Mouse (Mus musculus) forebrain, embryonic 15.5 days (tissue): ENCODE results near the gene Id4. TPM values are rescaled to one million over a fixed set of nuclear protein-coding genes. Genes with fewer than 3 reads are reported as not detected.

Experiments
- ATAC-seq: fragments of 200-750 bp; cut with Nextera tagmentation; replicated peaks from 2 replicates; pipeline ENCODE4 v1.8.0; 2017; ENCODE audit warnings: mild to moderate bottlenecking, moderate TSS enrichment, moderate library complexity
- H3K27ac ChIP-seq: fragments of 300-500 bp; sonication (generic); replicated peaks from 2 replicates; pipeline ENCODE4 v1.5.1; 2015; ENCODE audit warnings: mild to moderate bottlenecking, inconsistent platforms
- H3K27me3 ChIP-seq: fragments of 300-500 bp; sonication (generic); 2 replicates; pipeline ENCODE4 v1.6.1; 2015; ENCODE audit warnings: inconsistent platforms
- H3K36me3 ChIP-seq: fragments of 300-500 bp; sonication (generic); 2 replicates; pipeline ENCODE4 v1.6.1; 2015; ENCODE audit warnings: mild to moderate bottlenecking, inconsistent platforms
- H3K4me1 ChIP-seq: fragments of 300-500 bp; sonication (generic); 2 replicates; pipeline ENCODE4 v1.6.1; 2015; ENCODE audit warnings: inconsistent platforms
- H3K4me2 ChIP-seq: fragments of 300-500 bp; sonication (generic); replicated peaks from 2 replicates; pipeline ENCODE4 v1.6.1; 2015; ENCODE audit warnings: mild to moderate bottlenecking, inconsistent platforms
- H3K4me3 ChIP-seq: fragments of 300-500 bp; sonication (generic); 2 replicates; pipeline ENCODE4 v1.5.1; 2015; ENCODE audit warnings: mild to moderate bottlenecking, inconsistent platforms
- H3K9ac ChIP-seq: fragments of 300-500 bp; sonication (generic); replicated peaks from 2 replicates; pipeline ENCODE4 v1.6.1; 2015; ENCODE audit warnings: mild to moderate bottlenecking, inconsistent platforms
- H3K9me3 ChIP-seq: fragments of 300-500 bp; sonication (generic); 2 replicates; pipeline ENCODE4 v1.6.1; 2016; ENCODE audit warnings: inconsistent platforms
- WGBS: fragments of 180-500 bp; shearing (Covaris S2); methylation state at CpG from one replicate; pipeline ENCODE4 v1.1.7; 2015; ENCODE audit warnings: mixed read lengths; 5-methylcytosine and 5-hydroxymethylcytosine counted together
- polyA plus RNA-seq: library from polyadenylated mRNA; unstranded; fragments of >200 nt; fragmentation: Nextera tagmentation; extraction: Ambion mirVana; gene quantifications from 2 replicates; pipeline ENCODE4 v1.2.1, GENCODE M21; 2015

The Id4 gene
- polyA plus RNA-seq, 1 experiment from 2014 or later: 115 TPM

- Histone ChIP-seq H3K9me3 (no peaks in the 10 kb centered on the region), H3K27me3 (no peaks in the 10 kb centered on the region), H3K27ac (peak overlapping the region; percentile 95), H3K4me2 (peak overlapping the region; percentile 82), H3K4me3 (peak overlapping the region; percentile 64), H3K36me3 (no peaks in the 10 kb centered on the region), H3K4me1 (peaks cover 19% of the 10 kb centered on the region), H3K9ac (peak overlapping the region; percentile 93)
- no peak for ATAC-seq
- WGBS: under 1% methylated on average over 25 of the region's 25 CpGs
Observed at GRCm38 (mm10) chr13:48262451-48262969, 1.5 kb downstream of the Id4 start.

- Histone ChIP-seq H3K36me3 (no peaks in the 10 kb centered on the region), H3K4me2 (peak overlapping the region; percentile 47), H3K9me3 (no peaks in the 10 kb centered on the region), H3K9ac (peak overlapping the region; percentile 49), H3K4me1 (peaks cover 11% of the 10 kb centered on the region), H3K27ac (peak overlapping the region; percentile 43), H3K4me3 (peak overlapping the region; percentile 64), H3K27me3 (no peaks in the 10 kb centered on the region)
- WGBS: 11% methylated on average over 6 of the region's 6 CpGs
- no peak for ATAC-seq
Observed at GRCm38 (mm10) chr13:48265029-48265428, 4.0 kb downstream of the Id4 start.

GRCm38 (mm10) chr13:48273451-48274069 lies 12.5 kb downstream of the Id4 start:
- no peaks in the 10 kb centered on the region for H3K36me3 ChIP-seq
- peak overlapping the region; percentile 34 for H3K4me2 ChIP-seq
- H3K9me3 ChIP-seq: no peaks in the 10 kb centered on the region
- 1% methylated on average over 15 of the region's 15 CpGs for WGBS
- H3K4me1 ChIP-seq: peaks cover 21% of the 10 kb centered on the region
- H3K4me3 ChIP-seq: peak overlapping the region; percentile 20; the same call in 1 of the 2 replicates
- no peaks in the 10 kb centered on the region for H3K27me3 ChIP-seq
- peak; percentile 91 for ATAC-seq
- H3K9ac ChIP-seq: no peak overlapping the region
- H3K27ac ChIP-seq: no peak overlapping the region

GRCm38 (mm10) chr13:48274107-48274506 lies 13.1 kb downstream of the Id4 start:
- WGBS: 97% methylated on average over 1 of the region's 1 CpGs
- no peak overlapping the region for H3K4me2 ChIP-seq
- no peak overlapping the region for H3K27ac ChIP-seq
- H3K36me3 ChIP-seq: no peaks in the 10 kb centered on the region
- H3K9ac ChIP-seq: no peak overlapping the region
- no peaks in the 10 kb centered on the region for H3K27me3 ChIP-seq
- peaks cover 21% of the 10 kb centered on the region for H3K4me1 ChIP-seq
- peak; percentile 47; the same call in 1 of the 2 replicates for ATAC-seq
- no peak overlapping the region for H3K4me3 ChIP-seq
- no peaks in the 10 kb centered on the region for H3K9me3 ChIP-seq

- Histone ChIP-seq H3K27ac (peak overlapping the region; percentile 55), H3K9ac (no peak overlapping the region), H3K9me3 (no peaks in the 10 kb centered on the region), H3K4me1 (peaks cover 21% of the 10 kb centered on the region), H3K4me3 (no peak overlapping the region), H3K4me2 (no peak overlapping the region), H3K27me3 (no peaks in the 10 kb centered on the region), H3K36me3 (no peaks in the 10 kb centered on the region)
- no peak for ATAC-seq
- WGBS: 64% methylated on average over 7 of the region's 7 CpGs
Observed at GRCm38 (mm10) chr13:48276981-48277380, 16.0 kb downstream of the Id4 start.

- Histone ChIP-seq H3K9me3 (no peaks in the 10 kb centered on the region), H3K27me3 (no peaks in the 10 kb centered on the region), H3K36me3 (no peaks in the 10 kb centered on the region), H3K9ac (no peak overlapping the region), H3K4me1 (peaks cover 6% of the 10 kb centered on the region; the same call in 1 of the 2 replicates), H3K4me2 (no peak overlapping the region), H3K27ac (no peak overlapping the region), H3K4me3 (no peak overlapping the region)
- no peak for ATAC-seq
- WGBS: 57% methylated on average over 9 of the region's 9 CpGs
Observed at GRCm38 (mm10) chr13:48284426-48284825, 23.4 kb downstream of the Id4 start.

GRCm38 (mm10) chr13:48284918-48285693 lies 24.1 kb downstream of the Id4 start:
- H3K4me3 ChIP-seq: no peak overlapping the region
- H3K27me3 ChIP-seq: no peaks in the 10 kb centered on the region
- WGBS: 45% methylated on average over 9 of the region's 9 CpGs
- H3K4me2 ChIP-seq: no peak overlapping the region
- ATAC-seq: no peak
- no peak overlapping the region for H3K9ac ChIP-seq
- H3K9me3 ChIP-seq: no peaks in the 10 kb centered on the region
- H3K36me3 ChIP-seq: no peaks in the 10 kb centered on the region
- peaks cover 13% of the 10 kb centered on the region for H3K4me1 ChIP-seq
- no peak overlapping the region for H3K27ac ChIP-seq

GRCm38 (mm10) chr13:48290427-48290826 lies 29.4 kb downstream of the Id4 start:
- Histone ChIP-seq H3K36me3 (no peaks in the 10 kb centered on the region), H3K4me1 (peaks cover 19% of the 10 kb centered on the region), H3K4me3 (peak overlapping the region; percentile 5; the same call in 1 of the 2 replicates), H3K4me2 (peak overlapping the region; percentile 28), H3K27me3 (no peaks in the 10 kb centered on the region), H3K27ac (peak overlapping the region; percentile 71), H3K9me3 (no peaks in the 10 kb centered on the region), H3K9ac (no peak overlapping the region; the same call in 1 of the 2 replicates)
- WGBS: 10% methylated on average over 13 of the region's 13 CpGs
- ATAC-seq: peak; percentile 73

- Histone ChIP-seq H3K9ac (no peak overlapping the region), H3K27ac (no peak overlapping the region), H3K9me3 (no peaks in the 10 kb centered on the region), H3K4me1 (peaks cover 8% of the 10 kb centered on the region), H3K27me3 (no peaks in the 10 kb centered on the region), H3K4me2 (no peak overlapping the region), H3K36me3 (no peaks in the 10 kb centered on the region), H3K4me3 (no peak overlapping the region)
- WGBS: 87% methylated on average over 7 of the region's 7 CpGs
- no peak for ATAC-seq
Observed at GRCm38 (mm10) chr13:48314500-48314899, 53.5 kb downstream of the Id4 start.
